ENCODE assay signal across 9 mouse cellular contexts in the genomic region with DNA sequence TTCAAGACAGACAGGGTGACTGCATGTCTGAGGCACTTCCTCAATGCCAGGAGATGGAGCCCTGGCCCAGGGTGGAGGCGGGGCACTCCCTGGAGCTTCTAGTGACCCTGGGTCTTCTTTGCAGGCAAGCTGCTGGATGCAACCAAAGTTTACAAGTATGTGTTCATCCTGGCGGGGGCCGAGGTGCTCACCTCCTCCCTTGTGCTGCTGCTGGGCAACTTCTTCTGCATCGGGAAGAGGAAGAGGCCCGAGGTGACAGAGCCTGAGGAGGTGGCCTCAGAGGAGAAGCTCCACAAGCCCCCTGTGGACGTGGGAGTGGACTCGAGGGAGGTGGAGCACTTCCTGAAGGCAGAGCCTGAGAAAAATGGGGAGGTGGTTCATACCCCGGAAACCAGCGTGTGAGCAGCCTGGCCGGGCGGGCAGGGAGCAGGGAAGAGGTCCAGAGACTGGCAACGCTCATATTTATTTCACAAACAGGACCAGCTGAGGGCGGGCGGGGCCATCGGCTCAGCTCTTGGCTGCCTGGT. TPM values are rescaled to one million over a fixed set of nuclear protein-coding genes. Genes with fewer than 3 reads are reported as not detected.
A peak's percentile ranks its signal among the peaks of the same experiment; 100 is the strongest.
DNase-seq lines count a peak whose midpoint lies in the region; ATAC-seq and TF ChIP-seq lines count a peak whose summit lies in the region.
"Had no signal": no experiment of that assay in that cellular context is flagged by ENCODE, and none has a peak within 500 bp of the region (broad histone marks: within the 10 kb centered on the region; RNA-seq: fewer than 3 reads in every experiment).

No protein-coding gene starts in this region.

- H3K4me2 ChIP-seq in embryonic facial prominence, embryonic 12.5 days (replicated peaks): no peak overlapping the region
- H3K4me2 ChIP-seq in limb, embryonic 13.5 days (replicated peaks): no peak overlapping the region
- no peak overlapping the region for H3K4me2 ChIP-seq in forebrain, embryonic 11.5 days (ENCODE audit: low read depth, low read length, severe bottlenecking)

- 80% methylated on average over 15 of the region's 15 CpGs for WGBS in embryonic facial prominence, embryonic 12.5 days
- 82% methylated on average over 15 of the region's 15 CpGs for WGBS in embryonic facial prominence, embryonic 10.5 days
- WGBS in lung, adult 2 months: 21% methylated on average over 15 of the region's 15 CpGs
- WGBS in limb, embryonic 13.5 days: 78% methylated on average over 15 of the region's 15 CpGs
- 86% methylated on average over 15 of the region's 15 CpGs for WGBS in forebrain, embryonic 11.5 days

- H3K27me3 ChIP-seq in embryonic facial prominence, embryonic 12.5 days: no peaks in the 10 kb centered on the region
- H3K27me3 ChIP-seq in embryonic facial prominence, embryonic 10.5 days (replicated peaks; ENCODE audit: low read depth, poor library complexity, severe bottlenecking): no peaks in the 10 kb centered on the region
- H3K27me3 ChIP-seq in limb, embryonic 13.5 days: no peaks in the 10 kb centered on the region
- no peaks in the 10 kb centered on the region for H3K27me3 ChIP-seq in forebrain, embryonic 11.5 days (ENCODE audit: control insufficient read depth, insufficient read depth, low read length)

- no peak for DNase-seq in embryonic facial prominence, embryonic 10.5 days (ENCODE audit: low spot score)
- peak; percentile 62 to 68 for DNase-seq in lung, adult 18-20 months
- no peak for DNase-seq in lung, adult 2 months
- no peak for DNase-seq in forebrain, embryonic 11.5 days (ENCODE audit: low spot score)
- DNase-seq in urinary bladder, postnatal 25 days (ENCODE audit: low spot score): no peak
- DNase-seq: left cerebral cortex, postnatal 4 days had no signal

- H3K9me3 ChIP-seq in embryonic facial prominence, embryonic 12.5 days: no peaks in the 10 kb centered on the region
- H3K9me3 ChIP-seq in embryonic facial prominence, embryonic 10.5 days: no peaks in the 10 kb centered on the region
- no peaks in the 10 kb centered on the region for H3K9me3 ChIP-seq in limb, embryonic 13.5 days
- no peaks in the 10 kb centered on the region for H3K9me3 ChIP-seq in forebrain, embryonic 11.5 days (ENCODE audit: control insufficient read depth, low read length)

- TF ChIP-seq CTCF in lung, adult 2 months (IDR thresholded peaks at IDR 0.05; ENCODE audit: insufficient read depth, low read length): no peak

- H3K4me1 ChIP-seq in embryonic facial prominence, embryonic 12.5 days: peaks cover 4% of the 10 kb centered on the region; the same call in 1 of the 2 replicates
- peaks cover 22% of the 10 kb centered on the region for H3K4me1 ChIP-seq in embryonic facial prominence, embryonic 10.5 days
- H3K4me1 ChIP-seq in lung, adult 2 months (ENCODE audit: control insufficient read depth, insufficient read depth, low read length): no peaks in the 10 kb centered on the region; the same call in 1 of the 2 replicates
- peaks cover 15% of the 10 kb centered on the region; the same call in 1 of the 2 replicates for H3K4me1 ChIP-seq in limb, embryonic 13.5 days
- H3K4me1 ChIP-seq in forebrain, embryonic 11.5 days (replicated peaks; ENCODE audit: control insufficient read depth, insufficient read depth, low read length): no peaks in the 10 kb centered on the region

- no peak for ATAC-seq in embryonic facial prominence, embryonic 12.5 days (ENCODE audit: insufficient number of reproducible peaks, insufficient read depth, low FRiP score, low TSS enrichment)
- ATAC-seq in limb, embryonic 13.5 days (ENCODE audit: low FRiP score, low read depth): no peak
- peak; percentile 79 for ATAC-seq in monocyte, adult 5-6 weeks (replicated peaks; ENCODE audit: insufficient number of reproducible peaks, low FRiP score, low TSS enrichment, poor library complexity, severe bottlenecking)
- ATAC-seq in forebrain, embryonic 11.5 days (replicated peaks; ENCODE audit: low FRiP score): no peak

- no peak overlapping the region for H3K4me3 ChIP-seq in embryonic facial prominence, embryonic 12.5 days
- H3K4me3 ChIP-seq in embryonic facial prominence, embryonic 10.5 days: no peak overlapping the region
- H3K4me3 ChIP-seq in lung, adult 2 months (replicated peaks; ENCODE audit: extremely low read depth, low read depth, low read length): no peak overlapping the region
- no peak overlapping the region for H3K4me3 ChIP-seq in limb, embryonic 13.5 days
- H3K4me3 ChIP-seq in forebrain, embryonic 11.5 days (ENCODE audit: low read depth, low read length): no peak overlapping the region

- 0 out of 2 replicates have a peak overlapping the region, but pooled peaks have one; percentile 17 for H3K27ac ChIP-seq in embryonic facial prominence, embryonic 12.5 days
- H3K27ac ChIP-seq in embryonic facial prominence, embryonic 10.5 days (replicated peaks): no peak overlapping the region
- H3K27ac ChIP-seq in limb, embryonic 13.5 days: peak overlapping the region; percentile 18; the same call in 1 of the 2 replicates
- no peak overlapping the region for H3K27ac ChIP-seq in forebrain, embryonic 11.5 days (ENCODE audit: low read depth, low read length)

- H3K9ac ChIP-seq in embryonic facial prominence, embryonic 12.5 days: no peak overlapping the region
- H3K9ac ChIP-seq in limb, embryonic 13.5 days: no peak overlapping the region
- H3K9ac ChIP-seq in forebrain, embryonic 11.5 days (ENCODE audit: low read length): no peak overlapping the region

- H3K36me3 ChIP-seq in embryonic facial prominence, embryonic 12.5 days: peaks cover 77% of the 10 kb centered on the region
- peaks cover 97% of the 10 kb centered on the region for H3K36me3 ChIP-seq in embryonic facial prominence, embryonic 10.5 days (replicated peaks)
- peaks cover 90% of the 10 kb centered on the region for H3K36me3 ChIP-seq in limb, embryonic 13.5 days
- H3K36me3 ChIP-seq in forebrain, embryonic 11.5 days (ENCODE audit: control insufficient read depth, insufficient read depth, low read length): peaks cover 9% of the 10 kb centered on the region

- no peak for TF ChIP-seq POLR2A in lung, adult 2 months (IDR thresholded peaks at IDR 0.05; ENCODE audit: borderline replicate concordance, extremely low read depth, low read depth, low read length)

RNA-seq across cellular contexts. Expression of a gene that starts 9.5 kb away (rescaled TPM):
- polyA plus RNA-seq in embryonic facial prominence, embryonic 12.5 days (2016; fragmentation: Nextera tagmentation; extraction: Ambion mirVana): 46.2 and 46.9 TPM in 2 replicates
- polyA plus RNA-seq in embryonic facial prominence, embryonic 10.5 days (2016; fragmentation: Nextera tagmentation; extraction: Ambion mirVana): 131 and 182 TPM in 2 replicates
- 20.8 and 28.8 TPM in 2 replicates for polyA plus RNA-seq in lung, adult 2 months (2012; rRNA removed)
- polyA plus RNA-seq in limb, embryonic 13.5 days (2015; fragmentation: Nextera tagmentation; extraction: Ambion mirVana): 84.1 and 94.1 TPM in 2 replicates
- 74.0 to 101 TPM (median 95.1 TPM) in 3 replicates for total RNA-seq in monocyte, adult 5-6 weeks (2017)
- 55.5 and 62.1 TPM in 2 replicates for polyA plus RNA-seq in forebrain, embryonic 11.5 days (2014; fragmentation: Nextera tagmentation; extraction: Ambion mirVana)

RNA-seq across cellular contexts. Expression of a gene that starts 25.1 kb away (rescaled TPM):
- 7.2 and 7.5 TPM in 2 replicates for polyA plus RNA-seq in embryonic facial prominence, embryonic 12.5 days (2016; fragmentation: Nextera tagmentation; extraction: Ambion mirVana)
- 6.5 and 6.8 TPM in 2 replicates for polyA plus RNA-seq in embryonic facial prominence, embryonic 10.5 days (2016; fragmentation: Nextera tagmentation; extraction: Ambion mirVana)
- 2.6 and 2.9 TPM in 2 replicates for polyA plus RNA-seq in lung, adult 2 months (2012; rRNA removed)
- 6.4 TPM in 2 replicates for polyA plus RNA-seq in limb, embryonic 13.5 days (2015; fragmentation: Nextera tagmentation; extraction: Ambion mirVana)
- 0.39 to 0.57 TPM in 2 of 3 replicates, not detected in the other for total RNA-seq in monocyte, adult 5-6 weeks (2017)
- 6.1 and 7.7 TPM in 2 replicates for polyA plus RNA-seq in forebrain, embryonic 11.5 days (2014; fragmentation: Nextera tagmentation; extraction: Ambion mirVana)

RNA-seq across cellular contexts. Expression of a gene that starts 33.3 kb away (rescaled TPM):
- 159 and 160 TPM in 2 replicates for polyA plus RNA-seq in embryonic facial prominence, embryonic 12.5 days (2016; fragmentation: Nextera tagmentation; extraction: Ambion mirVana)
- polyA plus RNA-seq in embryonic facial prominence, embryonic 10.5 days (2016; fragmentation: Nextera tagmentation; extraction: Ambion mirVana): 129 and 133 TPM in 2 replicates
- polyA plus RNA-seq in lung, adult 2 months (2012; rRNA removed): 61.2 and 75.3 TPM in 2 replicates
- 133 and 136 TPM in 2 replicates for polyA plus RNA-seq in limb, embryonic 13.5 days (2015; fragmentation: Nextera tagmentation; extraction: Ambion mirVana)
- total RNA-seq in monocyte, adult 5-6 weeks (2017): 139 to 159 TPM (median 146 TPM) in 3 replicates
- polyA plus RNA-seq in forebrain, embryonic 11.5 days (2014; fragmentation: Nextera tagmentation; extraction: Ambion mirVana): 102 and 103 TPM in 2 replicates

Comparison
In these comparisons a context has a peak if more than half of its experiments do, and no peak if none do; other contexts are left out.
1. H3K27ac ChIP-seq: peak in embryonic facial prominence, embryonic 12.5 days (single experiment) and limb, embryonic 13.5 days (single experiment); none in embryonic facial prominence, embryonic 10.5 days (single experiment) and forebrain, embryonic 11.5 days (single experiment).
2. DNase-seq: peak in lung, adult 18-20 months (2 of 2); none in embryonic facial prominence, embryonic 10.5 days (single experiment), lung, adult 2 months (single experiment), forebrain, embryonic 11.5 days (single experiment) and urinary bladder, postnatal 25 days (single experiment).